Mouse (Mus musculus) forebrain, embryonic 16.5 days (tissue): ENCODE measurements at regions not wholly inside any gene's neighbourhood (a gene's known extent, or its start where the extent isn't known, plus 50 kb on each side); places are given as distances from the start of the nearest gene placed in this dataset.
"Not testable (repeated sequence)": the region's sequence is repeated elsewhere in the genome, so short reads cannot be mapped to it uniquely, and the experiment has no call there.

ENCODE experiments used
- ATAC-seq: fragments of 200-750 bp; cut with Nextera tagmentation; 2 replicates; pipeline ENCODE4 v1.8.0; 2017; ENCODE audit warnings: mild to moderate bottlenecking, moderate library complexity
- H3K27ac ChIP-seq: fragments of 300-500 bp; sonication (generic); 2 replicates; pipeline ENCODE4 v1.5.1; 2014; ENCODE audit warnings: low read length, control low read depth
- H3K27me3 ChIP-seq: fragments of 300-500 bp; sonication (generic); replicated peaks from 2 replicates; pipeline ENCODE4 v1.6.1; 2014; ENCODE audit warnings: low read length; ENCODE audit not compliant: control insufficient read depth, insufficient read depth
- H3K36me3 ChIP-seq: fragments of 300-500 bp; sonication (generic); 2 replicates; pipeline ENCODE4 v1.6.1; 2014; ENCODE audit not compliant: control insufficient read depth, insufficient read depth
- H3K4me1 ChIP-seq: fragments of 300-500 bp; sonication (generic); replicated peaks from 2 replicates; pipeline ENCODE4 v1.6.1; 2014; ENCODE audit warnings: low read length; ENCODE audit not compliant: control insufficient read depth, insufficient read depth
- H3K4me2 ChIP-seq: fragments of 300-500 bp; sonication (generic); 2 replicates; pipeline ENCODE4 v1.6.1; 2014; ENCODE audit warnings: mild to moderate bottlenecking, low read length, control low read depth
- H3K4me3 ChIP-seq: fragments of 300-500 bp; sonication (generic); replicated peaks from 2 replicates; pipeline ENCODE4 v1.5.1; 2014; ENCODE audit warnings: mild to moderate bottlenecking, low read length, control low read depth
- H3K9ac ChIP-seq: fragments of 300-500 bp; sonication (generic); replicated peaks from 2 replicates; pipeline ENCODE4 v1.6.1; 2014; ENCODE audit warnings: low read depth, low read length, control low read depth
- H3K9me3 ChIP-seq: fragments of 300-500 bp; sonication (generic); 2 replicates; pipeline ENCODE4 v1.6.1; 2016; ENCODE audit warnings: low read length; ENCODE audit not compliant: control insufficient read depth
- WGBS: fragments of 180-500 bp; shearing (Covaris S2); extraction: QIAGEN DNeasy Blood & Tissue Kit; methylation state at CpG from one replicate; pipeline ENCODE4 v1.1.7; 2014; 5-methylcytosine and 5-hydroxymethylcytosine counted together

DNA sequence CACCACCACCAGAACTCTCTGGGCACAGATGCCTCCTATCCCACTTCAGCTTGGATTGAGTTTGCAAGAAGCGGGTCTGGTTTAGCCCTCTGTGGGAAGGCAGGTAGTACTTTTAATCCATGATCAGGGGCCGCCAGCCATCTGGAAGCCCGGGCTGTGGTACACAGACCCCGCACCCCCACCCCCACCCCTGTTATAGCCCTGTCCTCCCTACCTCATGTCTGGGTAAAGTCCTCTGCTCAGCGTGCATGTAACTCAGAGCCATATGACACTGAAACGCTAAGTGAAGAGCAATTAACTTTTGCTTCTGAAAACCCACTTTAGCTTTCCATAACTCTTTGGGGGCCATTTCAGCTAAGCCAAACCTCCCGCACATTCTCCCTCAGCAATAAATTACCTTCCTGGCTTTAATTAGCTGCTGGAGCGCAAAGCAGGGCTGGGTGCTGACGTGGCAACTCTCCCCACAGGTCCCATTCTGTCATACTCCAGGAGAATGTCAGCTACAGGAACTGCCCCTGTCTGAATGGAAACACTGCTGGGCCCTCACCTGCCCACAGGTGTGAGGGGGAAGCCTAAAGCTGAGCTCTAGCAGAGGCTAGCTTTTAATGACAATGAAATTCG, 198.1 kb upstream of the Zfp703 start:
- Histone ChIP-seq H3K27ac (no peak overlapping the region), H3K4me3 (no peak overlapping the region), H3K36me3 (no peaks in the 10 kb centered on the region), H3K4me2 (no peak overlapping the region), H3K9me3 (no peaks in the 10 kb centered on the region), H3K27me3 (no peaks in the 10 kb centered on the region), H3K9ac (no peak overlapping the region), H3K4me1 (peaks cover 3% of the 10 kb centered on the region; the same call in 1 of the 2 replicates)
- ATAC-seq = no peak
- WGBS = 67% methylated on average over 10 of the region's 10 CpGs

DNA sequence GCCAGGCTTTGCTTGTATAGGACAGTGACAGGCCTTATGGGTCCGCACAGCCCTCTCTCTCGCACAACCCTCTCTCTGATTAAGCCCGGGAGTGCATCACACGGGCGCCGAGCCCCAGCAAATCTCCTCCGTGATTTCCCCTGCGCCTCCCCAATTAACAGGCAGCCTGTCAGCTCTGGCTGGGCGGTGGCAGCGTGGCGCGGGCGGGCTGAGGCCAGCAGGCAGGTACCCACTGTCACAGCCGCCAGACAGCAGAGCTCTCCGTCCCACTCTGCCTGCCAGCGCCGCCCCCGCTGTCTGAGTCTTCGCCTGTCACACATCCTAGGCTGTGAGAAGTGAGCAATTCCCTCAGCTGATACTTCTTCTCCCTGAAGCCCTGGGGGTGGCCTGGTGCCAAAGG, 196.6 kb upstream of the Zfp703 start:
- Histone ChIP-seq H3K9ac (peak overlapping the region; percentile 49), H3K4me2 (peak overlapping the region; percentile 46), H3K4me1 (peaks cover 3% of the 10 kb centered on the region; the same call in 1 of the 2 replicates), H3K9me3 (no peaks in the 10 kb centered on the region), H3K27me3 (no peaks in the 10 kb centered on the region), H3K36me3 (no peaks in the 10 kb centered on the region), H3K27ac (no peak overlapping the region), H3K4me3 (peak overlapping the region; percentile 25)
- WGBS = 16% methylated on average over 19 of the region's 19 CpGs
- ATAC-seq = peak; percentile 73

DNA sequence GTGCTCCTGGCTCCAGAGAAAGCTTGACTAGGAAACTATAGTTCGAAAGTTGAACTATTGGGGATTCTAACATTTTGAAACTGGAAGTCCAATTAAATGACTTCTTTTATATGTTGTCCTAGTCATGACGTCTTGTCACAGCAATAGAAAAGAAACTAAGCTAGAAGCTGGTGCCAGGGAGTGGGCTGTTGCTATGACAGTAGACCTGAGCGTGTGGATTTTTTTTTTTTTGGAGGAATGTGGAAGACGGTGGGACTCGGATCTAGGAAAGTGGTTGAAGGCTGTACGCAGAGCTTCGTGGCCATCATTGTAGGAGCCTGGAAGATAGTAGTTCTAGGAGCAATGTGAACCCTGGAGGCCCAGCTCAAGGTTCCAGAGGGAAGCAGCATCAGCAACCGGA, 194.2 kb upstream of the Zfp703 start:
- H3K9me3 ChIP-seq, H3K4me2 ChIP-seq, ATAC-seq, H3K4me1 ChIP-seq, H3K27ac ChIP-seq, H3K9ac ChIP-seq, H3K36me3 ChIP-seq, H3K4me3 ChIP-seq, H3K27me3 ChIP-seq: not testable (repeated sequence)
- 93% methylated on average over 8 of the region's 8 CpGs for WGBS

DNA sequence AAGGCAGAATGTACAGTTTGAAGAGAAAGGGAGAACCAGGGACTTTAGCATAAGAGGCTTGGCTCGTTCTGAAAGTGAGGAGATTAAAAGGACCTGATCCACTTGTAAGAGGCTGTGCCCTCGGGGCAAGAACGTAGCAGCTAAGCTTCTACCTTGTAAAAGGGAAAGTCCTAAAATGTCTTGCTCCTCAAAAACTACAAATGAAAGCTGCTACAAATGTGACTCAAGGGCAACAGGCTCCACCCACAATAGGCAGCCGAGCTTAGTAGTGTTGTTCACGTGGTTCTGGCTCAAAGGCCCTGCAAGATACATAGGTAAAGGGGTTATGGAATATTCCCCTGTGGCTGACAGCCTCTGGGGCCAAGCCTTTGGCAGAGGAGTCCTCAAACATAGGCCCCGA, 192.7 kb upstream of the Zfp703 start:
- Histone ChIP-seq H3K4me1 (peaks cover 3% of the 10 kb centered on the region; the same call in 1 of the 2 replicates), H3K27me3 (no peaks in the 10 kb centered on the region), H3K4me3 (no peak overlapping the region), H3K36me3 (no peaks in the 10 kb centered on the region), H3K9ac (no peak overlapping the region), H3K9me3 (no peaks in the 10 kb centered on the region), H3K4me2 (no peak overlapping the region), H3K27ac (no peak overlapping the region)
- 56% methylated on average over 6 of the region's 6 CpGs for WGBS
- ATAC-seq = no peak

DNA sequence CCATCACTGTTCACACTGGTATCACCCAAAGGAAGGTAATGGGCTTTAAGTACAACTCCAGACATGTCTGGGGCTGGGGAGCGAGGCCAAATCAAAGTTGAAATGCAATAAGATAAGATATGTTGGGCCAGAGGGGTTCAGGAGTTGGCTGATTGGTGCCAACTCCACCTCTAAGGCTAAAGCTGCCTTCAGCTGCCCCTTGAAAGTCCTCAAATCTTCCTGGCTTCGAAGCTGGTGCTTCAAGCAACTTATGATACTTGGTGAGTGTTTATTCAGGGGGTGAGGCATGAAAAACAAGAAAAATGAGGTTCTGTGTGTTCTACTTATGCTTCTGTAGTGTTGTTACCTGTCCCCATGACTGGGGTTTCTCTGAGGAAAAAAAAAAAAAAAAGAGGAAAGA, 185.3 kb upstream of the Zfp703 start:
- no peak for ATAC-seq

DNA sequence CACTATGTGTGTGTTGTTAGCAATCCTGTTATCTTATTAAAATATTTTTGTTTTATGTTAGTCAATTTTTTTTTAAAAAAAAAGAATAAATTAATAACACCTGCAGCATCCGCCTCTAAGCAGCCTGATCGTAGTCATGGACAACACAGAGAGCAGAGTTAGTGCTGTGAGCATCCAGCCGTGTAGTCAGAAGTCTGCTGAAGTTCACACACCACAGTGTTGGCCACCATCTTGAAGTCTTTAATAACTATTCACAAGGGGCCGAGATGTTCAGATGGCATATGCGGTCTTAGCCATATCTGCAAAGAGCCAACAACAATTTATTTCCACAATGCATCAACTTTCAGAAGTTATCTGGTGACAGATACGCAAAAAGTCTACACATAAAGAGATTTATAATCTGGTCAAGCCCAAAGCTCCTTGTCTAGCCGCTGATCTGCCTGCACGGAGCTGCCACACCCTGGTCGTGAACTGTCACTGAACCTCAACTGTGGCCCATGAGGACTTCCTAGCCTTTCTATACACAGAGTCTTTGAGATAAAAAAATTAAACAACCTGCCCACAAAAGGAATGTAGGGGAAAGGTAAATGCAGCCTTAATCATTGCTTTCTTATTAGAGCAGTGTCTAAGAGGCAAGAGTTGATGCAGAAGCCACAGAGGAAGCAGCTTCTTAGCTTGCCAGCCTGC, 183.4 kb upstream of the Zfp703 start:
- ATAC-seq = no peak
- Histone ChIP-seq H3K27ac (no peak overlapping the region), H3K4me2 (no peak overlapping the region), H3K4me1 (no peaks in the 10 kb centered on the region), H3K9ac (no peak overlapping the region), H3K9me3 (no peaks in the 10 kb centered on the region), H3K4me3 (no peak overlapping the region), H3K27me3 (no peaks in the 10 kb centered on the region), H3K36me3 (no peaks in the 10 kb centered on the region)
- 94% methylated on average over 9 of the region's 9 CpGs for WGBS

More for the DNA sequence above, 185.3 kb upstream of the Zfp703 start:
- Histone ChIP-seq H3K4me3 (no peak overlapping the region), H3K27ac (no peak overlapping the region), H3K4me2 (no peak overlapping the region), H3K9ac (no peak overlapping the region), H3K4me1 (no peaks in the 10 kb centered on the region), H3K9me3 (no peaks in the 10 kb centered on the region), H3K36me3 (no peaks in the 10 kb centered on the region), H3K27me3 (no peaks in the 10 kb centered on the region)
- WGBS = 80% methylated on average over 2 of the region's 2 CpGs

DNA sequence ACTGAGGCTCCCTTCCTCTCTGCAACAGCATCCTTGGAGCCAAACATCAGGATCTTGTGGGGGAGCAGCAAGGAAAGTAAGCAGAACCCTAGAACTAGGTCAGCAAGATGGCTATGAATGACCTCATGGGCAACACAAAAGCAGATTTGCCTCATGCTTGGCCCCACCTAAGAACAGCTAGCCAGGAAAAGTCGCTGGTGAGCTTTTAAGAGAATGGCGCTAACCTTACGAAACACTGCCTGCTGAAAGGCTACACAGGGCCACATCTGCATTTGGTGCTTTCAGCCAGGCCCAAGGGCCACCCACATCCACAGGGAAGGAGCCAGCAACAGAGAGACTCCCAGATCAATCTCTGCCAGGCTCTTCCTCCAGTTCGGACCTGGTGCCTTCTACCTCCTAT, 182.7 kb upstream of the Zfp703 start:
- Histone ChIP-seq H3K4me1 (no peaks in the 10 kb centered on the region), H3K4me3 (no peak overlapping the region), H3K9me3 (no peaks in the 10 kb centered on the region), H3K27me3 (no peaks in the 10 kb centered on the region), H3K27ac (no peak overlapping the region), H3K36me3 (no peaks in the 10 kb centered on the region), H3K4me2 (no peak overlapping the region), H3K9ac (no peak overlapping the region)
- 90% methylated on average over 4 of the region's 4 CpGs for WGBS
- no peak for ATAC-seq

DNA sequence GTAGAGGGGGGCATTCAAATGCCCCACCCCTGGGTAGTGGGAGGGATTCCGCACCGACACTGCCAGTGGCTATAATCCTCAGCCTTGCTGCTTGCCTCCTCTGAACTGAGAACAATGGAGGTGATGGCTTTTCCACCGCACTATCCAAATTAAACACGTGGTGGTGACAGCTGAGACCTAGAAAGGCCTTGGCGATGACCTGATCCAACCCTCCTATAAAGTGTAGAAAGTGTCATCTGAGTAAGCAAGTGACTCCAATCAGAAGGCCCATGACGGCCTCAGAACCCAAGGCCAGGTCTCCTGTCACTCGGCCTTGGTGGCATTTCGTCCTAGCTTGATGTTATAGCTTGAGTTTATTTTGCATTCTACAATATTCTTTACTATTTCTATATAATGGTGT, 181.5 kb upstream of the Zfp703 start:
- no peaks in the 10 kb centered on the region for H3K36me3 ChIP-seq
- no peaks in the 10 kb centered on the region for H3K4me1 ChIP-seq
- no peak for ATAC-seq
- no peaks in the 10 kb centered on the region for H3K27me3 ChIP-seq
- H3K27ac ChIP-seq = no peak overlapping the region
- H3K9me3 ChIP-seq = no peaks in the 10 kb centered on the region
- H3K9ac ChIP-seq = no peak overlapping the region
- WGBS = 79% methylated on average over 8 of the region's 8 CpGs
- no peak overlapping the region for H3K4me3 ChIP-seq
- no peak overlapping the region for H3K4me2 ChIP-seq

DNA sequence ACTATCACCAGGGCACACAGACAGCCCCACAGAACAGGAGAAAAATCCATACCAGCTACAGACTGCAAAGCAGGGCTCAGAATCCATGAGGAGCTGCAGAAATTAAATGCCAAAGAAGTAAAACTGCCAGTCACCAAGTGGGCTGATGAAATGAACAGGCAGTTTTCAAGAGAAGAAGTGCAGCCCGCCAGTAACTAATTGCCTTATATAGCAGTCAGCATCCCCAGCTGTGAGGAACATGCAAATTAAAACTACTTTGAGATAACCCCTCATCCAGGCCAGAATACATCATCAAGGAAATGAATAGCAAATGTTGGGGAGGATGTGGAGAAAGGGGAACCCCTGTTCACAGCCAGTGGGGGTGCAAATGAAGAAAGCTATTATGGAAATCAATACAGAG, 177.3 kb upstream of the Zfp703 start:
- Histone ChIP-seq H3K27ac (no peak overlapping the region), H3K4me3 (no peak overlapping the region), H3K4me2 (no peak overlapping the region), H3K27me3 (no peaks in the 10 kb centered on the region), H3K9me3 (no peaks in the 10 kb centered on the region), H3K36me3 (no peaks in the 10 kb centered on the region), H3K4me1 (peaks cover 10% of the 10 kb centered on the region), H3K9ac (no peak overlapping the region)
- no peak for ATAC-seq
- 31% methylated on average over 1 of the region's 1 CpGs for WGBS
